Mouse (Mus musculus) frontal cortex, postnatal 25 days (tissue): ENCODE measurements around the gene Pde4a.
A peak's percentile ranks its signal among the peaks of the same experiment; 100 is the strongest.

ENCODE experiments used
- DNase-seq, 2 experiments: peaks; one replicate each; pipeline ENCODE4 v3.0.0; 2022; ENCODE audit warnings: low spot score in 2 of 2

Pde4a gene

DNA sequence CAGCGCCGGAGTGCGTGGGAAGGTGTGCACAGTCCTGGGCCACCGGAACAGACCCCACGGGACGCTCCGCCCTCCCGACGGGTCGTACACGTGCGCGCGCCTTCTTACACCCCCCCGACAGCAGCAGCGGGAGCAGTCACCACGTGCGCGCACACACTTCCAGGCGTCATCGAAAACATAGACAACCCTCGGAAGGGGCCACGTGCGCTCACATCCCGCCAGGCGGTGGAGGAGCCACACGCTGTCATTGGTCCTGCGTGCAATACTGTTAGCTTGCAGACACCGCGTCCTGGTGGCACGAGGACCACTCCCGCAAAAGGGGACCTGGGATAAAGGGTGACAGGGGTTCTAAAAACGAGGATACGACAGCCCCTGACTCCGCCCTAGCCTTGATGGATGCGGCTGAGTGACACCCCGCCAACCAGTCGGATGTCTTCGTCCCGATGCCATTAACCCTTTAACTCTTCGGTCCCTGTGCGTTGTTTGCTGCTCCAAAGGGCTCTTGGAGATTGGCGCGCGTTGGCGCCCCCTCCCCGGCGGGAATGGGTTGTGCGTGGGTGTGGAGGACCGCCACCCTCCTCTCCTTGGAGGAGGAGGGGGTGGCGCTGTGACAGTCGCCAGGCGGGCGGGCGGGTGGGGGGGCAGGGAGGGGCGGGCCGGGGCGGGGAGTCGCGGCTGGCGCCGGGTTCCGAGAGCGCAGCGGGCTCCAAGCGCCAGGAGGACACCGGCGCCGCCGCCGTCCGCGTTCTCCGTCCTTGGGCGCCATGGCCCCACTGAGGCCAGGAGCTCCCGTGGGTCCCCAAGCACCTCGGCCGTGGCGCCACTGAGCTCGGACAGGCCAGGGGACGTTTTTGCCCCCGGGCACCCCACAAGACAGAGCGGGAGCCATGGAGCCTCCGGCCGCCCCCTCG lies at the start of gene Pde4a:
Gene Pde4a, plus strand, starts transcription at position 674 of the 911 bp plus-strand sequence.
- peak; percentile 63 to 68 for DNase-seq

DNA sequence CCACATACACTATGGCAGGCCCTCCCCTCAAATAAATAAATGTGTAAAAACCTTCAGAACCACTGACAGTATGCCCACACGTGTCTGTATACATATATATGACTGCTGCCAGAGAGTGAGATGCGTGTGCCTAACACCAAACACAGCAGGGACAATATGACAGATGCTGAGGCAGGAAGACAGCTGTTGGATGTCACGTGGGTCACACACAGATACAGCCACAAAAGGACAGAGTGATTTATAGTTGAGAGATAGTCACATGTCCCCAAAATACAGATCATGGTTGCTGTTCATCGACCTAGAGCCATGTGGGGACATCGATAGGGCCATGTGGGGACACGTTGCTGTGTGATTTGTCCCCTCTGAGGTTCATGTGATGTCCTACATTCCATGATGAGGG lies 48.4 kb upstream of the Pde4a start:
- DNase-seq, result no peak

DNA sequence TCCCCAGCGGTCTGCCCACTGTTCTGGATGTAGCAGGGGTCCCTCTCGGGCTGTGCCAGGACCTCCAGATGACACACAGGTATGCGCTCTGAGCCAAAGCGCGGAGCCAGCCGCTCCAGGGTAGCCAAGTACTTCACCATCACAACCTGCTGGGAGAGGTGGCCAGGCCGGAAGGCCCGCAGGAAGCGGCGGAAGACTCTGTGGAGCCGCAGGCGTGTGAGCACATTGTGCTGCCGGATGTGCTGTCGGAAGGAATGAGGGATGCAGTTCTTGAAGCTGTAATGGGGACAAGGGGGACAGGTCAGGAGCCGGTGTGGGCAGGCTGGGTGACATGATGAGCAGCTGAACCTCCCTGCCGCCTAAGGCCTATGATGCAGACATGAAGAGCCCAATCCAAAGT lies 44.0 kb upstream of the Pde4a start:
- DNase-seq, result no peak

GRCm38 (mm10) chr9:21124837-21125236 lies 40.7 kb upstream of the Pde4a start:
- no peak for DNase-seq

DNA sequence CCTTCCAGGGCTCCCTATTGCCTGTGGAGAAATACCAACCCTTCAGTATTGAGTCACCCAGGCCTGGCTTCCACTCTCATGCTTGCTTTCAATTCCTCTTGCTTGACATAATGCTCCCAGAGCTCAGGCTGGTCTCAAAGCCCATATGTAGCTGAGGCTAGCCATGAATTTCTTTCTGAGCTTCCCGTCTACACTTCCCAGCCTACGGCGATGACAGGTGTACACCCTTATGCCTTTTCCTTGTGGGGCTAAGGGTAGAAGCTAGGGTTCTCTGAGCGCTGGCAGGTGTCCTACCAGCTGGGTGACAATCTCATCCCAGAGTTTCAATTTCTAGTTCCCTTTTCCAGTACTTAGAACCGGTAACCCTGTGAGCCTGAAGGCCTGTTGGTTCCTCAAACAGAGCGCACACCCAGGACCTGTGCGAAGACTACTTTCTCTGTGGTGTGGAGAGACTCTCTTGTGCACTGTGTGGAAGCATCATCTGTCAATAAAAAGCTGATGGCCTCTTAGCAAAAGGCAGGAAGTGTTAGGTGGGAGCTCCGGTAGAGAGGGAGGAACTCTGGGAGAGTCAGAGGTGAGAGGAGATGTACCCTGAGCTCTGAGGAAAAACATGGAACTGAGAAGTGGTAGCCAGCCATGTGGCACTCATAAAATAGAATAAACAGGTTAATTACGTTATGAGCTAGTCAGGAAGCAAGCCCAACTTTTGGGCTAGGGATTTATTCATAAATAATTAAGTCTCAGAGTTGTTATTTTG lies 39.8 kb upstream of the Pde4a start:
- DNase-seq, result no peak

- DNase-seq, result no peak
These were observed 39.3 kb upstream of the Pde4a start for GRCm38 (mm10) chr9:21126259-21126627.

- DNase-seq, result peak; percentile 77 to 83
These were observed 34.2 kb upstream of the Pde4a start, which contains the start of gene Tyk2 for GRCm38 (mm10) chr9:21131059-21131956. Gene Tyk2, minus strand, starts transcription at chr9:21131243.

DNA sequence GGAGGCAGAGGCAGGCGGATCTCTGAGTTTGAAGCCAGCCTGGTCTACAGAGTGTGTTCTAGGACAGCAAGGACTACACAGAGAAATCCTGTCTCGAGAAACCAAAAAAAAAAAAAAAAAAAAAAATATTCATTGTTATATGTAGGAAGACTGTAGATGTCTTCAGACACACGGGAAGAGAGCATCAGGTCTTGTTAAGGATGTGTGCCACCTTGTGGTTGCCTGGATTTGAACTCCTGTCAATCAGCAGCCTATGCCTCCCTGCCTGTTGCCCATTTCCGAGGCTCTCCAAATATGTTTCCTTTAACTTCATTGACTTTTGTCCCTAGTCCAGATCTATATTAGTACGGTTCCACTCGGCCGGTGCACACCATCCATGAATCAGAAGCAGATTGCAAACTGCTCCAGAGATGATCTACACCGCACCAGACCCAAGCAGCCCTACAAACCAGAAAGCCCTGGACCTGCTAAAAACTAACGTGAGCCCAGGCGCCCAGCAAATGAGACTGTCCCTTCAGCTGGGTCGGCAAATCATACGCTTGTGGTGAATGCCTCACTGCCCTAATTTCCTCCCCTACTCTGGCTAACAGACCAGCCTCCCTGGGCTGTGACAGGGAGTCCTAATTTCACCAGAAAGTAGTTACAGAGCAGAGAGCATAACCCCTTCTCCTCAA lies 33.3 kb upstream of the Pde4a start:
- DNase-seq, result no peak

GRCm38 (mm10) chr9:21133064-21133707 lies 32.3 kb upstream of the Pde4a start:
- DNase-seq, result no peak

DNA sequence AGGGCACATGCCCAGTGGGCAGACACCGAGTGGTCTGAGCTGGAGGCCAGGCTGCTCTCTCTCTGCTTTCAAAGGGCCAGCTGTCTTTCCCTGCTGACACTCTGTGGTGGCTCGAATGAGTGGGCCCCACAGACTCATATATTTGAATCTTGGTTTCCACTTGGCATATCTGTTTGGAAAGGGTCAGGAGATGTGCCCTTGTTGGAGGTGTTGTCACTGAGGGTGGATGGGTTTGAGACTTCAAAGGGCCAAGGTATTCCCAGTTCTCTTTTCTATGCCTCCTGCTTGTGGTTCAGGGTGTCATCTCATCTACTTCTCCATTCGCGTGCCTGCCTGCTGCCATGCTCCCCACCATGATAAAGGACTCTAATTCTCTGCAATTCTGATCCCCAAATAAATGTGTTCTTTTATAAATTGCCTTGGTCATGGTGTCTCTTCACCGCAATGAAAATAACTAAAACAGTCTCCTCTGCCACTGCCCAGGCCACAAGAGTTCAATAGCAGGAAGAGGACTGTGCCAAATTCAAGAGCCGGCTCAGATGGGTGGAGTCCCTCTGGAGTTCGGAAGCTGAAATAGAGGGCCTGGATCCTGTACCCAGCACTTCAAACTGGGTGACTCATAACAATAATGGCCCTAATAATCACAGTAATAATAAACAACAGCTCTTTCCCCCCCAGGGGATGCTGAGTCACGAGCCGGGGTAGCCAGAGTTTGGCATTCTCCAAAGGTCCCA lies 30.8 kb upstream of the Pde4a start:
- DNase-seq, result no peak

- DNase-seq, result no peak
These were observed 30.1 kb upstream of the Pde4a start for GRCm38 (mm10) chr9:21135329-21135890.

DNA sequence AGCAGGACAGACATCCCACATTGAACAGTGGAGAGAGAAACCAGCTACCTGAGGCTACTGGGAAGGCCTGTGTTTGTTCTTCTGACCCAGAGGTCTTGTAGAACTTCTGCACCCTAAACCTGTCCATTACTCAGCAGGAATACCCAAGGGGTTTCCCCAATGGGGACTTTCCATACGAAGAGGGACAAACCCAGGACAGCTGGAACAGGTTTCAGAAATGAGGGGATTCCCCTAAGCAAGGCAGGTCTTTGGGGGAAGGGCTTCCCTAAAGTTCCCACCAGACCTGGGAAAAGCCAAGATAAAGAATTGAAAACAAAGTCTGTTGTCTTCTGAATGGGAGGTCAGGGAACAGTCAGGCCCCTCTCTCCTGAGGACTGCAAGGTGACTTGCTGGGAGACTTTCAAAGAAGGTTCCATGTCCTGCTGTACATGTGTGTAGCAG lies 29.6 kb upstream of the Pde4a start:
- no peak for DNase-seq

- no peak for DNase-seq
These were observed 29.1 kb upstream of the Pde4a start for GRCm38 (mm10) chr9:21136401-21136800.

DNA sequence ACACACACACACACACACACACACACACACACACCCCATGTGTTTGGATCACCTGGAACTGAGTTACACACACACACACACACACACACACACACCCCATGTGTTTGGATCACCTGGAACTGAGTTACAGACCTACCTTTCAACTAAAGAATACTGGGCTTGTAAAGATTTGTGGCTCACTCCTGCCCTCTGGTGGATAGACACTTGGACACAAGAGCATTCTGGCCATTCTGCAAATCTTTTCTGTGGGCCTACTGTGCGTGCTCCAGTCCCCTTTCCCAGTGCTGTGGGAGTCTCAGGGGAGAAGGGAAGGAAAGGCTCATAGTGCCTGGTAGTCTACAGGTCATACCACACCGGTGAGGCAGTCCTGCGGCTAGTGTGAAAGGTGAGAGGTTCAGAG lies 28.3 kb upstream of the Pde4a start:
- DNase-seq, result peak; percentile 45 to 50

DNA sequence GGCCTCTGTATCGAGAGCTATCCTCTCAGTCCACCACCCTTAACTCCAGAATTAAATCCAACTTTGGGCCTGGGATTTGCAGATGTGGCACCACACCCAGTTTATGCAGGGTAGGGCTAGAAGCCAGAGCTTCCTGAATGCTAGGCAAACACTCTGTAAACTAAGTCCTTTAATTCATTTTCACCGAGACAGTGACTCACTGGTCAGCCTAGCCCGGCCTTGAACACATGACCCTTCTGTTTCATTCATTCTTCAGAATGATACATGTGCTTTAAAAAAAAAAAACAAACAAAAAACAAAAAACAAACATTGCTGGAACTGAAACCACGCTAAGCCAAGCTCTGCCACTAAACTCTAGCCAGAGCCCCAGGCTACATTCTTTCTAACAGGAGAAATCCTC lies 27.1 kb upstream of the Pde4a start:
- no peak for DNase-seq

- DNase-seq, result no peak
These were observed 23.6 kb upstream of the Pde4a start for GRCm38 (mm10) chr9:21141922-21142321.

DNA sequence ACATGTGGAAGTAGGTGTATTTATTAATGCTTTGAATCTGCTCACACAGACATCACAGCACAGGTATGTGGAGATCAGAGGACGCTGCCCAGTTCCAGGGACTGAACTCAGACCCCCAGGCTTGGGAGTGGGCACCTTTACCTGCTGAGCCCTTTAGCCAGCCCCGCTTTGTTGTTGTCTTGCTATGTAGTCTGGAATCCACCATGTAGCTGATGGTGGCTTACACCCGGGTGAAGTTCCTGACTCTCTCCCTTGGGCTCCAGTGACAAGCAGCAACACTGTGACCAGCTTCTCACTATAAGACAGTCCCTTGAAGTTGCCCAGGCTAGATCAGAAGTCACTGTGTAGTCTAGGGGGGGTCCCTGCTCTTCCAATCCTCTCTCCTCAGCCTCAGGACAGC lies 21.2 kb upstream of the Pde4a start:
- no peak for DNase-seq

DNA sequence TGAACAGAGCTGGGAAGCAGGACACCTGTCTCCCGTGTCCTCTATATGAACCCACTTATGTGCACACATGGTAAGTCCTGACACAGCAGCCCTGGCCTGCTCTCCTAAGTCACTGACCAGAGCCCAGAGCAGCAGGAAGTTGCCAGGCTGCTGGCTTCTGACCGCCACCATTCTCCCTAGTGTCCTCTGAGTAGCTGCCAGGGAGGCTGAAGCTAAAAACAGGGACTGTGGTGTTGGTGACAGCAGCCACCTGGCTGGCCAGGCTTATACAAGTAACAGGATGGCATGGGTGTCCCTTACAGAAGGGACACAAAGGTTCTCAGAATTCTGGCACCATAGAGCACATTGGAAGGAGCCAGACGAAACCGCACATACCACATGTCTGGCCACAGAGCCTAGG lies 20.1 kb upstream of the Pde4a start:
- DNase-seq, result no peak

DNA sequence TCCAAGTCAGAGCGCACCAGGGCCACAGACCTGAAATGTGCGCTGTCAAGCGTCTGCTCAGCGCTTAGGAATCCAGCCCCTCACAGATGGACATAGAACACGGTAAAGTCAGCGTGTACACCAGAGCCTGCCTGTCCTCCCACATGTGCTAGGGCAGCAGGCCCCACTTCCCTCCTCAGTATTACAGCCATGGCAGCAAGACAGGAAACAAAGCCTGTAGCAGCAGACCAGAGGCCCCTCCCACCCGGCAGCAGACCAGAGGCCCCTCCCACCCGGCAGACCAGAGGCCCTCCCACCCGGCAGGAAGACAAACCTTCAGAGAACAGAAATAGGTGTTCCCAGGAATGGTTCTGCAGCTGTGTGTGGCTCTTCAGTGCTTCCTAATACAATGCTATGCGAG lies 18.8 kb upstream of the Pde4a start:
- DNase-seq, result no peak

- no peak for DNase-seq
These were observed 17.1 kb upstream of the Pde4a start for GRCm38 (mm10) chr9:21148427-21148826.
